Mouse (Mus musculus) stomach, embryonic 16.5 days (tissue): ENCODE measurements around the gene Galnt4. TPM values are rescaled to one million over a fixed set of nuclear protein-coding genes. Genes with fewer than 3 reads are reported as not detected.
A peak's percentile ranks its signal among the peaks of the same experiment; 100 is the strongest.

Experiments used
- ATAC-seq: fragments of 200-750 bp; cut with Nextera tagmentation; 2 replicates; pipeline ENCODE4 v1.8.0; 2017; ENCODE audit warnings: moderate number of reproducible peaks, moderate TSS enrichment; ENCODE audit not compliant: insufficient read depth, low FRiP score
- H3K27ac ChIP-seq: fragments of 300-500 bp; sonication (generic); 2 replicates; pipeline ENCODE4 v1.5.1; 2014; ENCODE audit warnings: low read length
- H3K27me3 ChIP-seq: fragments of 300-500 bp; sonication (generic); 2 replicates; pipeline ENCODE4 v1.6.1; 2014; ENCODE audit warnings: low read length, control low read depth, mixed read lengths; ENCODE audit not compliant: control insufficient read depth, insufficient read depth
- H3K36me3 ChIP-seq: fragments of 300-500 bp; sonication (generic); 2 replicates; pipeline ENCODE4 v1.6.1; 2014; ENCODE audit warnings: low read length; ENCODE audit not compliant: control insufficient read depth, insufficient read depth
- H3K4me1 ChIP-seq: fragments of 300-500 bp; sonication (generic); 2 replicates; pipeline ENCODE4 v1.6.1; 2014; ENCODE audit warnings: low read length, control low read depth, mixed read lengths; ENCODE audit not compliant: control insufficient read depth, insufficient read depth
- H3K4me2 ChIP-seq: fragments of 300-500 bp; sonication (generic); 2 replicates; pipeline ENCODE4 v1.6.1; 2014; ENCODE audit warnings: low read depth, low read length, mixed read lengths
- H3K4me3 ChIP-seq: fragments of 300-500 bp; sonication (generic); replicated peaks from 2 replicates; pipeline ENCODE4 v1.5.1; 2014; ENCODE audit warnings: mild to moderate bottlenecking, low read length
- H3K9ac ChIP-seq: fragments of 300-500 bp; sonication (generic); 2 replicates; pipeline ENCODE4 v1.6.1; 2014; ENCODE audit warnings: low read length
- H3K9me3 ChIP-seq: fragments of 300-500 bp; sonication (generic); replicated peaks from 2 replicates; pipeline ENCODE4 v1.6.1; 2016; ENCODE audit warnings: low read length, control low read depth; ENCODE audit not compliant: control insufficient read depth
- WGBS: fragments of 180-500 bp; shearing (Covaris S2); extraction: QIAGEN DNeasy Blood & Tissue Kit; methylation state at CpG from one replicate; pipeline ENCODE4 v1.1.7; 2014; 5-methylcytosine and 5-hydroxymethylcytosine counted together
- polyA plus RNA-seq: library from polyadenylated mRNA; unstranded; fragments of >200 nt; fragmentation: Nextera tagmentation; extraction: Ambion mirVana; gene quantifications from 2 replicates; pipeline ENCODE4 v1.2.1, GENCODE M21; 2015

The Galnt4 gene
- 41.9 and 44.6 TPM in 2 replicates for polyA plus RNA-seq

DNA sequence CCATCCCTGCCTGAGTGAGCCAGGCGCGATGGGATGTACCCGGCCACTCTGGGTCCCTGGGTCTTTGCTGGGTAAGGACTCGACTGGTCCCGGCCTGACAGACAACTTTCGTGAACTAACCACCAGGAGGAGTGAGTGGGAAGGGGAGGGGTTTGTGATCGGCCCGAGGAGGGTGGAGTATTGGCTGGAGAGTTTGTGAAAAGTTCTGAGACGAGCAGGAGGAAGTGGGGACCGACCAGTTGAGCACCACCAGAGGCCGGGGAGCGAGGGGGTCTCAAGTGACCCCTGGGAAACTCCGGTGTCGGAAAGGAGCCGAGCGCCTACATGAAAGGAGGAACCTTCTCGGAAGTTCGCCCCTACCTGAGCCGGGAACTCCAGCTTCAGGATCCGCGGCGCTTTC is at the start of gene Galnt4:
Galnt4 (plus strand) TSS at position 196 of the 400 bp plus-strand sequence.
- Histone ChIP-seq H3K27ac (peak within 1 kb of the TSS; percentile 82), H3K4me3 (peak within 1 kb of the TSS; percentile 73), H3K27me3 (no peaks in the 10 kb centered on the region), H3K4me2 (peak within 1 kb of the TSS; percentile 95), H3K9me3 (peaks cover 9% of the 10 kb centered on the region), H3K36me3 (peaks cover 20% of the 10 kb centered on the region), H3K4me1 (peaks cover 14% of the 10 kb centered on the region), H3K9ac (peak within 1 kb of the TSS; percentile 92)
- peak; percentile 89 for ATAC-seq
- WGBS = under 1% methylated on average over 22 of the region's 22 CpGs

DNA sequence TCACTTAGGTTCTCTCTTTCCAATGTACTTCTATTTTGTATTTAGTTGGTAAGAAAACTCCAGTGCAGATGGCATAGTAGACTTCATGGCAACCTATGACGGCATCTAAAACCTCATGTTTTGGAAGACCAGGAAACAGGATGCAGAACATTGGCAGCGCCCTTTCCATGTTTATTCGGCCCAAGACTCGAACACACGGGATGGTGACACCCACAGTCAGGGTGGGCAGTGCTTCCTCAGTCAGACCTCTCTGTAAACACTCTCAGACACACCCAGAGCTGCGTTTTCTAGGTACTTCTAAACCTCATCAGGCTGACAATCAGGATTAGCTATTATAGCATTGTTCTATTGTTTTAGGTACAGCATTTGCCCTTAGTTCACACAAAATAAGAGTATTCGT is 47.4 kb upstream of the Galnt4 start:
- Histone ChIP-seq H3K27me3 (no peaks in the 10 kb centered on the region), H3K4me1 (no peaks in the 10 kb centered on the region), H3K27ac (no peak overlapping the region), H3K4me2 (no peak overlapping the region), H3K9me3 (no peaks in the 10 kb centered on the region), H3K36me3 (no peaks in the 10 kb centered on the region), H3K9ac (no peak overlapping the region), H3K4me3 (no peak overlapping the region)
- ATAC-seq = no peak
- 83% methylated on average over 7 of the region's 7 CpGs for WGBS

GRCm38 (mm10) chr10:99061418-99061817 is 46.5 kb upstream of the Galnt4 start:
- Histone ChIP-seq H3K9me3 (no peaks in the 10 kb centered on the region), H3K4me2 (no peak overlapping the region), H3K4me3 (no peak overlapping the region), H3K36me3 (no peaks in the 10 kb centered on the region), H3K4me1 (no peaks in the 10 kb centered on the region), H3K27me3 (no peaks in the 10 kb centered on the region), H3K9ac (no peak overlapping the region), H3K27ac (no peak overlapping the region)
- WGBS = 92% methylated on average over 10 of the region's 10 CpGs
- ATAC-seq = no peak

- Histone ChIP-seq H3K9me3 (no peaks in the 10 kb centered on the region), H3K4me3 (no peak overlapping the region), H3K36me3 (no peaks in the 10 kb centered on the region), H3K27me3 (no peaks in the 10 kb centered on the region), H3K4me1 (no peaks in the 10 kb centered on the region), H3K9ac (no peak overlapping the region), H3K27ac (no peak overlapping the region), H3K4me2 (no peak overlapping the region)
- ATAC-seq = no peak
- 85% methylated on average over 5 of the region's 5 CpGs for WGBS
Measured at GRCm38 (mm10) chr10:99062546-99062945, 45.4 kb upstream of the Galnt4 start.

DNA sequence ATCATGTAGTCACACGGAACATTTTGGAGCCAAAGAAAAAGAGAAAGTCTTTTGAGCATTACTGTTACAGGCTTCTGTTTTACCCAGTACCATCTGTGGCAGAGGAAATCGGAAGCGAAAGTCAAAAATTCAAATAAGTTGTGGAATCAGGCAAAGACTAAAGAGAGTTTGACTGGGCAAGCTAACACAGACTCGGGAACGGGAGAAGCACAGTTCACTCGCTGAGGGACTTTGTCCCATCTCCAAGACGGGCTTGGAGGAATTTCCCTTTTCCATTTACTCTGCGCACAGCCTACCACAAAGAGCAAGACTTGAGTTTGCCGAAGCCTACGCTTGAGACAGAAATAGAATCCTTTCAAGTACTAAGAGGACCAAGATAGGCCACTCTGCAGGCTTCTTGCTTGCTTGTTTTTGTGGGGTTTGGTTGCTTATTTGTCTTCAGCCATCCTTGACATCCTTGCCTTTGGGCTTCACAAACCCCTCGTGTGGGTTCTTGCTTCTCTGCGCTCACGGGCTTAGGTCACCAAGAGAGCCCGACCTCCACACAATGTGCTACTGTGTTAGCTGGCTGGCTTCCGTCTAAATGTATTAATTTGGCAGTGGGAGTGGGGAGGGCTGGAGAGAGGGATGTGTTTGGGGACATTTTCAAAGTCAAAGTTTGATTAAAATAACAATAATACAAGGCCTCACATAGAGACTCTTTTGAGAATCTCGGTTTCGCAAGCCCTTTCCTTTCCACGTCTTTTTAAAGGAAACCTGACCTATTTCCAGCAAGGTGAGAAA is 31.7 kb upstream of the Galnt4 start:
- Histone ChIP-seq H3K9ac (no peak overlapping the region), H3K4me3 (no peak overlapping the region), H3K9me3 (no peaks in the 10 kb centered on the region), H3K36me3 (no peaks in the 10 kb centered on the region), H3K4me2 (no peak overlapping the region), H3K27ac (no peak overlapping the region), H3K27me3 (no peaks in the 10 kb centered on the region), H3K4me1 (no peaks in the 10 kb centered on the region)
- 86% methylated on average over 18 of the region's 18 CpGs for WGBS
- no peak for ATAC-seq

DNA sequence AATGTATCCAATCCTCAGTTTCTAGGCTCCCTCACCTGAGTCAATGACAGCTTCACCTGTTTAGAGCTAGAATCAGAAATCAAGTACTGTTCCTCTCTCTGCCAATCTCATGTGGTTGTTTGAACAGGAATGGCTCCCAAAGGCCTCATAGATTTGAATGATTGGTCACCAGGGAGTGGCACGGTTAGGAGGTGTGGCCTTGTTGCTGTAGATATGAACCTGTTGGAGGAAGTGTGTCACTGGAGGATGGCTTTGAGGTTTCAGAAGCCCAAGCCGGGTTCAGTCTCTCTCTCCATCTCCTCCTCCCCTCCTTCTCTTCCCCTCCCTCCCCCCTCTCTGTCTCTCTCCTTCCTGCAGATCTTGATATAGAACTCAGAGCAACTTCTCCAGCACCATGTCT is 29.3 kb upstream of the Galnt4 start:
- H3K27me3 ChIP-seq = no peaks in the 10 kb centered on the region
- H3K27ac ChIP-seq = no peak overlapping the region
- no peaks in the 10 kb centered on the region for H3K36me3 ChIP-seq
- H3K4me3 ChIP-seq = no peak overlapping the region
- H3K9ac ChIP-seq = no peak overlapping the region
- no peaks in the 10 kb centered on the region for H3K9me3 ChIP-seq
- no peaks in the 10 kb centered on the region for H3K4me1 ChIP-seq
- no peak for ATAC-seq
- WGBS = 74% methylated on average over 2 of the region's 2 CpGs
- H3K4me2 ChIP-seq = no peak overlapping the region

DNA sequence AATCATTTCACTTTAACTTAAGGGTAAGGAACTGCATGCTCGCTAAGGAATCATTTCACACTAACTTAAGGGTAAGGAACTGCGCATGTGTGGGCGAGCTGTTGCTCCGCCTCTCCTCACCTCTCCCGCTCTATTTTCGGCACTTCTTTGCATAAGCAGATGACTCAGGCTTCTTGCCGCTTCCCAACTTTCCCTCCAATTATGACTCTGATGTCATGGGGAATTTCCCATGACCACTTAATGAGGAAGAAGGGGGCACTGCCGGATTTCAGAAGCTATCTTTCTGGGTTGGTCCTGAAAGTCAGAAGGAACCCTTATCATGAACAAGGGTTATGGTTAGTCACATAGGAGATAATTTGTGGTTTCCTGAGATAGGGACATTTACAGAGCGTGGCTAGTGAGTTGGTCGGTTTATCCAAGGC is 26.4 kb upstream of the Galnt4 start:
- no peaks in the 10 kb centered on the region for H3K9me3 ChIP-seq
- no peak overlapping the region for H3K9ac ChIP-seq
- no peaks in the 10 kb centered on the region for H3K4me1 ChIP-seq
- H3K36me3 ChIP-seq = no peaks in the 10 kb centered on the region
- no peak overlapping the region for H3K4me3 ChIP-seq
- no peak overlapping the region for H3K4me2 ChIP-seq
- 81% methylated on average over 10 of the region's 10 CpGs for WGBS
- no peak for ATAC-seq
- H3K27ac ChIP-seq = no peak overlapping the region
- H3K27me3 ChIP-seq = no peaks in the 10 kb centered on the region

DNA sequence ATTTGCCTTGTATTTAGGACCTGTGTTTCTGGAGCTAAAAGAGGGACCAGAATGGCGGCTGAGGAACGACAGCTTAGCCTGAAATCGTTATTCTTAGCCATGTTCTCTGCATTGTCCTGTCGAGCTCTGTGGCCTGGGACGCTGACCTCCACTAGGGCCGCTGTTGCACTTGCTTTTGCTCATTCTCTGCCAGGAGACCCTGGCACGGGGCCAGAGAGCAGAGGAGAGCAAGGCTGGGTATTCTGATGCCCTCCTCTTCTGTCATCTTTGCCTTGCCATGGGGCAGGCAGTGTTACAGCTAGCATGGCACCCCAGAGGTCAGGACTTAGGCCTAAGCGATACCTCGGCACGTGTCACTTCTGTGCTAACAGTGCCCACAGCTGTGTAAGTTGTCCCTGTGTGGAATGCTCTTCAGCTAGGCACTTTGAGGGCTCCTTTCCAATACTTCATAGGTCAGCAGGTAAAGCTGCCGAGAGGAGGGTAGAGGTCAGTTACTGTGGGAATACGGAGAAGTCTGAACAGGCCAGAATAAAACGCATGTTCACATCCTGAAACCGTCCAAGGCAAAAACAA is 24.4 kb upstream of the Galnt4 start:
- no peaks in the 10 kb centered on the region for H3K9me3 ChIP-seq
- ATAC-seq = no peak
- no peaks in the 10 kb centered on the region for H3K4me1 ChIP-seq
- H3K9ac ChIP-seq = no peak overlapping the region; the same call in 1 of the 2 replicates
- H3K27ac ChIP-seq = no peak overlapping the region
- no peaks in the 10 kb centered on the region for H3K27me3 ChIP-seq
- H3K4me3 ChIP-seq = no peak overlapping the region
- H3K36me3 ChIP-seq = no peaks in the 10 kb centered on the region
- no peak overlapping the region for H3K4me2 ChIP-seq
- WGBS = 88% methylated on average over 14 of the region's 14 CpGs

GRCm38 (mm10) chr10:99084397-99085239 is 23.3 kb upstream of the Galnt4 start:
- Histone ChIP-seq H3K9me3 (no peaks in the 10 kb centered on the region), H3K36me3 (no peaks in the 10 kb centered on the region), H3K9ac (no peak overlapping the region), H3K4me3 (no peak overlapping the region), H3K27me3 (no peaks in the 10 kb centered on the region), H3K4me2 (no peak overlapping the region), H3K4me1 (no peaks in the 10 kb centered on the region), H3K27ac (no peak overlapping the region)
- WGBS = 45% methylated on average over 23 of the region's 23 CpGs
- peak; percentile 69; the same call in 1 of the 2 replicates for ATAC-seq
